Mouse (Mus musculus): ENCODE data around the gene Gm4131.

DNA sequence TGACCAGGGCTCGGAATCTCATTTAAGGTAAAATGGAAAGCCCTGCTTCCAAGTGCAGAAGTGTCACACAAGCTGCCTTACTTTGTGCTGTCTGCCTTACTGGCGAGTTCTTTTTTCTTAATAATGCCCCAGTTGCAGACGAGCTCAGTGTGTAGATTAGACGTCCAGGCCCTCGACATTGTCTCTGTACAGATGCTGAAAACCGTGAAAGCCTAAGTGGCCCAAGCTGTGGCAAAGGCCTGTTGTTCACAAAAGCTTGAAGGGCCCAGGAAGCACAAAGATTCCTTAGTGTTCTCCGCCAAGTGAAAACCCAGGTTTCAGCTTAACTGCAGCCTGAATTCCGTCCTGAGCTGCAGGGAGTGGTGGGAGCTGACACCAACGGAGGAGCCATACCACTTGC is 15.0 kb upstream of the Gm4131 start:
- TF ChIP-seq CTCF (IDR thresholded peaks at IDR 0.05; ENCODE audit: insufficient read depth, low read depth, low read length): no peak
- no peak for TF ChIP-seq POLR2A (IDR thresholded peaks at IDR 0.05; ENCODE audit: insufficient read depth, low read depth, low read length)
